Mouse (Mus musculus): ENCODE results near the gene Ajap1.

DNA sequence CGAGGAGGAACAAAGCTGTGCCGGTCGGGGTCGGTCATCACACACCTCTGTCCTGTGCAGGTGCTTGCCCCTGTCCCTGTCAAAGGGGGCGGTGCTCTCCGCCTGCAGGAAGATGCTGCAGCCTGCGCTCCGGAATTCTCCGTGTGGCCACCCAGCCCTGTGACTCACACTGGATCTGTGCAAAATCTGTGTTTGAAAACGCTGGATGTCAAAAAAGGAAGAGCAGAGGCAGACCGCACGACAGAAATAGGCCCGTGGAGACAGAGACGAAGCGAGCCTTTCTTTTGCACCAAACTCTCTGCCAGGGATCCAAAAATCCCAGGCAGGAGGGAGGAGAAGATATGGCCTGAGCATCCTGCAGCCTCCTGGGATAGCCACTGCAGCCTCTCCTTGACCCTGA is 22.7 kb downstream of the Ajap1 start:
- TF ChIP-seq CTCF (IDR thresholded peaks at IDR 0.05; ENCODE audit: borderline replicate concordance, insufficient read depth, low read length) (no peak), POLR2A (IDR thresholded peaks at IDR 0.05; ENCODE audit: low read depth, low read length) (no peak)
